Mouse (Mus musculus) adipocyte (in vitro differentiated cells): ENCODE measurements at regions not wholly inside any gene's neighbourhood (a gene's known extent, or its start where the extent isn't known, plus 50 kb on each side); places are given as distances from the start of the nearest gene placed in this dataset.

ENCODE experiments used
- DNase-seq: peaks from one replicate; pipeline ENCODE4 v3.0.0-alpha.2; 2016; ENCODE audit warnings: low spot score

GRCm38 (mm10) chr4:12627158-12627871 is 455.5 kb upstream of the Fam92a start:
- DNase-seq: no peak

DNA sequence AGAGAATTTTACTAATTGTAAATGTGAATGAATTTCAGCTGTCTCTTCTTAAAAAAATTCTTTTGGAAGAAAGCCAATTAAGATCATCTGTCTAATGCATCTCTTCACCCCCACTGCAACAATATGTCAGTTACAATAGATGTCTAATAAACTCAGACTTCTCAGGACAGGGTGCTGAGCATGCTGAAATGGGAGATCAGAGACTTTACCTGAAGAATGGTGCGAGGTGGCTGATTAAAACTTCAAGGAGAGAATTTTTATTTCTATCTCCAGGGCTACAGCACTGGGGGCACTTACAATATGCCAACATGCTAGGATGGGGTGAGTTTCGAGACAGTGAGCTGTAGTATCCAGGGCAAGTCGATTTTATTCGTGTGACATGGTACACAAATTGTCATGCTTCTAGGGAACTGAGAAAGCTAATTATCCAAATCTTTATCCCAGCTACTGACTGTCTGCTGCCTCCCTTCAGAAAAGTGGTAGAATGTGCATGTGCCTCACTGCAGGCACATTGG is 449.0 kb upstream of the Fam92a start:
- DNase-seq: no peak

- no peak for DNase-seq
Measured at GRCm38 (mm10) chr4:12620059-12620755, 448.4 kb upstream of the Fam92a start.

GRCm38 (mm10) chr4:12616665-12617064 is 444.9 kb upstream of the Fam92a start:
- DNase-seq: no peak

- no peak for DNase-seq
Measured at GRCm38 (mm10) chr4:12611511-12611910, 439.7 kb upstream of the Fam92a start.

- no peak for DNase-seq
Measured at GRCm38 (mm10) chr4:12601165-12601919, 429.5 kb upstream of the Fam92a start.

DNA sequence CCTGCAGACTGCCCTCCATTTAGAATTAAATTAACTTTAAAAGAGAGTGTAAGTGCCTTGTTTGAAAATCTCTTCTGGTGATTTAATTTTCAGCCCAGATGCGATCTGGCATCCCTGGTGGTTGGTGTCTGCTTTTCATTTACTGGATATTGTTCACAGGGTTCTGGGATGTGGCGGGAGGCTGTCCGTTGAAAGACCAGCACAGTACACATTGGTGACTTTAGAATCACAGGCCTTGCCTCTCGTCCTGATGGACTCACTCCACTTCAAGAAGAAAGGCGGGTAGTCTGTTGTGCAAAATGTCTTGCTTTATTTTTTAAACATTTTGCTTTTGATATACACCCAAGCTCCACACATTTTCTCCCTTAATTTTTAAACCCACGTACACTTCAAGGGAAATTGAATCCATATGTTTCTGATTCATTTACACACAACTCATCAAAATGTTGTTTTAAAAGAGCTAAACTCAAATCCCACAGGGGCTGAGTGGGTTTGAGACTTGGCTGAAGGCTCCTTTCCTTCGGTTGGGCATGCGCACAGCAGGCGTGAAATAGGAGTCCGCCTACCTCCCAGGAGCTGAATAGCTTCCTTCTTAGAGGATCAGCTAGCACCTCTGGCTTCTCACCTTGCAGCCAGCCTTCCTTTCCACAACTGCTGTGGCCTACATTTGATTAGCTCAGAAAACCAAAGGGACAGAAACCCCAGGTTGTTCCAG is 424.1 kb upstream of the Fam92a start:
- DNase-seq: no peak

- no peak for DNase-seq
Measured at GRCm38 (mm10) chr4:12592973-12593372, 421.2 kb upstream of the Fam92a start.

DNA sequence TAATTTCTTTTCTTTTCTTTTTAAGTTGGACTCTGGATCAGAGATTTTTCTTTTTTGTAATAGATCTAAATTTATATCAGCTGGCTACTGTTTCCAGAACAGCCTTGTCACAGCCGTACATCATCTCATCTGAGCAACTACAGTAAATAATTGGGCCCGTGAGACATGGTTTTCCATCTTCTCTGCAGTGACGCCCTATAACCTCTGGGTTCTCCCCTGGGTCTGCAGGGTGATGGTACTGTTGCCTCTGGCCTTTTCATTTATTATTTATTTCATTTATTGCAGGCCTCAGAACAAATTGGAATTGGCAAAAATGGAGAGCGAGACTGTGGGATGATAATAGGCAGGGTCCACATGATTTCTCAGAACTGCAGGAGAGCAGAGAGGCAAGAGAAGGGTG is 406.3 kb upstream of the Fam92a start:
- no peak for DNase-seq

- peak; percentile 6 for DNase-seq
Measured at GRCm38 (mm10) chr4:12571881-12572280, 400.1 kb upstream of the Fam92a start.

- DNase-seq: no peak
Measured at GRCm38 (mm10) chr4:12570689-12571088, 398.9 kb upstream of the Fam92a start.

- DNase-seq: no peak
Measured at GRCm38 (mm10) chr4:12567643-12568042, 395.8 kb upstream of the Fam92a start.

DNA sequence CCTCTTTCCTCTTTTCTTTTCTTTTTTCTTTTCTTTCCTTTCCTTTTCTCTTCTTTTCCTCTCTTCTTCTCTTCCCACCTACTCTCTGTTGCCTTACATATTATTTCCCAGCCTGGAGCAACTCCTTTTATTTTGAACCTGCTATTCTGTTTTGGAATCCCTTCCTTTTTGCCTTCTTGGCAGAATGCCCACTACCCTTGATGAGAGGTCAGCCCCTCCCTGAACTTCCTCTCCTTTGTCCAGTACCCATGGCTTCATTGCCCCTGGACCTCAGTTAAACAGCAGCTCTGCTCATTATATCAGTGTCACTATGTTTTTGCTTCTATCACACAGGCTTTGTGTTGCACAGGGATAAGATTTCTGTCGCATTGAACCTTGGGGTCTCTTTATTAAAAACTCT is 391.2 kb upstream of the Fam92a start:
- DNase-seq: no peak

DNA sequence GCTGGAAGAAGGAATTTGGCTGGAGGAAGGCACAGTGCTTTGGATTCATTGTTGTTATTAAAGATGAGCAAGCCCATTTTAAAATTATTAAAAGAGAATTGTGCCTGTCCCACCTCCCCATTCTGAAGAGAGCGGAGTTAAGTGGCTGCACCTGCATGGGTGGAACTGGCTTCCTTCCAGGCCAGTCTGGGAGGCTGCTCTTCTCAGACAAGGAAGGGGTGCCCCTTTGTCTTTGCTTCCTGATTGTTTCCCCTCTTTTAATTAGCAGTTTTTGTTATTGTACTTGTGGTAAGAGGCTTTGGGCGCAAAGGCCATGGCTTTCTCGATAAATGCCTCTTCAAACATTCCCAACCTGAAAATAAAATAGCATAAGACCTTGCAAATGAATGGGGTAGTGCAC is 388.7 kb upstream of the Fam92a start:
- DNase-seq: no peak

GRCm38 (mm10) chr4:12560015-12560414 is 388.2 kb upstream of the Fam92a start:
- DNase-seq: no peak

- DNase-seq: no peak
Measured at GRCm38 (mm10) chr4:12557105-12557504, 385.3 kb upstream of the Fam92a start.

DNA sequence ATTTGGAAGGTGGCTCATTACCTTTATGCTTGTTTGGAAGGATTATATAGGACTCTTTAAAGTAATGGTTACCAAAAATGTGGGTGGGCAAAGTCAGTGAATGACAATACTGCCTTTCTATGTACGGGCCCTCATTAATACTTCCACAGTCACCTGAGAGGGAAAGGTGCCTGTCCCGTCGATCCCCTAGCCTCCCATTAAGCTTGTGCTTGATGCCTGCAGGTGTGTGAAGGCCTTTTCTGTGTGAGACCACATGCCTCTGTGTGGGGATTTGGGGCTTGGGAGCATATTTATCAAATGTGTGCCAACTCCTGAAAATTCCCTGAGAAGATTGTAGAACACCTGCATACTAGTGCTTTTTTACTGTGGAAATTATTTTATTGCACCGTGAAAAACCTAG is 377.4 kb upstream of the Fam92a start:
- no peak for DNase-seq

GRCm38 (mm10) chr4:12543906-12544305 is 372.1 kb upstream of the Fam92a start:
- no peak for DNase-seq

DNA sequence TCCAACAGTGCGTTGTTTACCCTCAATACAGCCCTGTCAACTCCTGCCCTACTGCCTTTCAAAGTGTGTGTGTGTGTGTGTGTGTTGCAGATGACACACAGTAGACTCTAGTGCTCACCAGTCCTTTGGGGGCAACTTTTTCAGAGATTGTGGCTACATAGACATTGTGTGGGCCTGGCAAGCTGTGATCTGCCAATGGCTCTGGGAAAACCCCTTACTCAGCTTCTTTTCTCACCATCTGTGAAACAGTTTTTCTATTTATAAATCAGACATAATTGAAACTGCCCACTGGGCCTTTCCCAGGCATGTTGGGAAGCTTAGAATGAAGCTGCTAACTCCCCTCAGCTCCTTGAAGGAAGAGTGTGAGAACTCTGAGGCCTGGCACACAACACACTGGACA is 369.7 kb upstream of the Fam92a start:
- no peak for DNase-seq

DNA sequence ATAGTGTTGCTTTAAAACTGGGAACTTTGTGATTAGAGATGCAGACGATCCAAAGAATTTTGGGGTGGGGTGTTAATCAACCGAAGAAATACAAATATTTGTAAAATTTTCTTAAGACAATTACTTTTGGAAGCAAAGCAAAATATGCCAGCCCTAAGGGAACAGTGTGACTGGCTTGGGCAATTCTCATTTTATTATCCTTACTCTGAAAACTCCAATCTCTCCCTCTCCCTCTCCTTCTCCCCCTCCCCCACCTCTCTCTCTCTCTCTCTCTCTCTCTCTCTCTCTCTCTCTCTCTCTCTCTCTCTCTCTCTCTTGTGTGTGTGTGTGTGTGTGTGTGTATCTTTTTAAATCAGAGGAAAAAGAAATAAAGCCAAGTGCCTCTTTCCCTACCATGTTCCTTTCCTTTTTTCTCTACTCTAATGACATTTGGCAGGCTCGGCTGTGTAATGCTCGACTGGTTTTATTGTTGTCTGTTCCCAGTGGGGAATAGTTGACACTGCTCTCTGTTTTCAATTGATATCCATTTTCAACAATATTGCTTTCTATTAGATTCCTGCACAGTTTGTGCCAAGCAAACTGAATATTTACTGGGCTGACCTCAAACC is 367.5 kb upstream of the Fam92a start:
- DNase-seq: peak; percentile 21

DNA sequence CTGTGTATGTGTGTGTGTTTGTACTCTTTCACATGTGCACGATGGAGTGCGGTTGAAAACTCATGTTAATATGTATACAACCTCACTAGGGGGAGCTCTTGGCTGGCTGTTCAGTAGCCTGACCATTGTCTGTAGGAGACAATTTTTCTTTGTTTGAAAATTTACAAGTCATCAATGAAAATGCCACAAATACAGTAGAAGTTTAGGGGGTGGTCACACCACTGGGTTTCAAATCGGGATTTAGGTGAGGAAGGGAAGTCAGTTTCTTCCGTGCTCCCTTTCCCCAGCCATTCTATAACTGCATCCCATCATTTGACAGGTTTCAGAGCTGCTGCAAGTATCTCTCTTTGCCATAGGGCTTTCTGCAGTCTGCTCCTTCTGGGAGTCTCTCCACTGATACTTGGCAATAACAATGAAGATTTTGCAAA is 366.9 kb upstream of the Fam92a start:
- peak; percentile 62 for DNase-seq

- no peak for DNase-seq
Measured at GRCm38 (mm10) chr4:12538043-12538442, 366.2 kb upstream of the Fam92a start.
